Mouse (Mus musculus): Measurements from ENCODE around the gene Olfr127. TPM values are rescaled to one million over a fixed set of nuclear protein-coding genes. Genes with fewer than 3 reads are reported as not detected.

Olfr127 gene
- total RNA-seq (2023), result not detected

GRCm38 (mm10) chr17:37900137-37900536, at the start of gene Olfr127:
TSS of gene Olfr127 (plus strand) at chr17:37900437.

GRCm38 (mm10) chr17:37920248-37920647, 20.0 kb downstream of the Olfr127 start, which contains the start of gene Olfr128:
TSS of gene Olfr128 (plus strand) at chr17:37920548.

GRCm38 (mm10) chr17:37952979-37953378, 52.7 kb downstream of the Olfr127 start, which contains the start of gene Olfr761:
TSS of gene Olfr761 (minus strand) at chr17:37953079.

Other genes starting within 250 kb of the Olfr127 start
- gene Olfr117, start 236.7 kb upstream of the Olfr127 start, total RNA-seq (2023), result not detected
- gene Olfr118, start 233.4 kb upstream of the Olfr127 start, total RNA-seq (2023), result not detected
- gene Olfr119, start 203.9 kb upstream of the Olfr127 start, total RNA-seq (2023), result not detected
- gene Olfr120, start 178.6 kb upstream of the Olfr127 start, total RNA-seq (2023), result not detected
- not detected for gene Olfr121, start 151.6 kb upstream of the Olfr127 start, total RNA-seq (2023)
- gene Olfr122, start 131.8 kb upstream of the Olfr127 start, total RNA-seq (2023), result not detected
- gene Olfr123, start 106.9 kb upstream of the Olfr127 start, total RNA-seq (2023), result not detected
- not detected for gene Olfr124, start 100.5 kb upstream of the Olfr127 start, total RNA-seq (2023)
- not detected for gene Olfr125, start 67.5 kb upstream of the Olfr127 start, total RNA-seq (2023)
- gene Olfr126, start 53.0 kb upstream of the Olfr127 start, total RNA-seq (2023), result not detected
- not detected for gene Olfr128, start 20.1 kb downstream of the Olfr127 start, total RNA-seq (2023)
- not detected for gene Olfr761, start 52.6 kb downstream of the Olfr127 start, total RNA-seq (2023)
- gene Olfr129, start 159.6 kb downstream of the Olfr127 start, total RNA-seq (2023), result not detected
- not detected for gene Olfr130, start 163.5 kb downstream of the Olfr127 start, total RNA-seq (2023)
- gene Olfr131, start 188.3 kb downstream of the Olfr127 start, total RNA-seq (2023), result not detected
- not detected for gene Olfr132, start 234.1 kb downstream of the Olfr127 start, total RNA-seq (2023)
- not detected for gene Olfr133, start 244.8 kb downstream of the Olfr127 start, total RNA-seq (2023)